Mouse (Mus musculus) sigmoid colon, adult 10 weeks (tissue): Measurements from ENCODE around the gene Pld3. TPM values are rescaled to one million over a fixed set of nuclear protein-coding genes. Genes with fewer than 3 reads are reported as not detected.

Experiments used
- polyA plus RNA-seq: library from polyadenylated mRNA; stranded (reverse); fragments of 350-450 nt; fragmentation: Illumina TruSeq; extraction: RNeasy Lipid Tissue Mini Kit (QIAGEN cat#74804); gene quantifications from one replicate; pipeline ENCODE4 v1.2.3, GENCODE M21; 2014; ENCODE audit warnings: low read depth, low replicate concordance

Gene Pld3
- polyA plus RNA-seq, result not detected

DNA sequence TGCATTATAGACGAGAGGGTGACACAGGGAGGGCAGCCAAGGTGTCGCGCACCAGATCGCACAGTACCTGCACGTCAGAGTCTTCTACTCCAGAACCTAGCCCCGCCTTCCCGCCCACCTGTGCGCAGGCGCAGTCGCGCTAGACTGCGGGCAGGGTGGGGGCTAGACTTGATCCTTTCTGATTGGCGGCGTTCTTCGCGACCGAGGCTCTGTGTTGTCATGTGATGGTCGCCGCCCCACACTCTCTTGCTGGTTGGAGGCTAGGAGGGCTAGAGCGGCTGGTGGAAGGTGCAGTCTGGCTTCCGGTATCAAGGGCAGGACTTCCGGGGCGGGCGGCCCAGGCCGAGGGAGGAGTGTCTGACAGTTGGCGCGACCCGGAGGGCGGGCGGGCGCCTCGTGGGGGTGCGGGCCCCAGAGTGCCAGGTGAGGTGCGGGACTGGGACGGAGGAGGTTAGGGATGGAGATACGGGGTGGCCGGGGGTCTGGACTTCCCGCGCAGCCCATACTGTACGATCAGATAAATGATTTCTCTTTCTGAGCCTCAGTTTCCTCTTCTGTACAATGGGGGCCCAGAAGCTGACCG, at the start of gene Pld3, which contains the start of gene 2310022A10Rik:
Pld3 (minus strand) TSS at position 288 of the 583 bp plus-strand sequence.
2310022A10Rik (plus strand) TSS at position 303 of the 583 bp plus-strand sequence.

DNA sequence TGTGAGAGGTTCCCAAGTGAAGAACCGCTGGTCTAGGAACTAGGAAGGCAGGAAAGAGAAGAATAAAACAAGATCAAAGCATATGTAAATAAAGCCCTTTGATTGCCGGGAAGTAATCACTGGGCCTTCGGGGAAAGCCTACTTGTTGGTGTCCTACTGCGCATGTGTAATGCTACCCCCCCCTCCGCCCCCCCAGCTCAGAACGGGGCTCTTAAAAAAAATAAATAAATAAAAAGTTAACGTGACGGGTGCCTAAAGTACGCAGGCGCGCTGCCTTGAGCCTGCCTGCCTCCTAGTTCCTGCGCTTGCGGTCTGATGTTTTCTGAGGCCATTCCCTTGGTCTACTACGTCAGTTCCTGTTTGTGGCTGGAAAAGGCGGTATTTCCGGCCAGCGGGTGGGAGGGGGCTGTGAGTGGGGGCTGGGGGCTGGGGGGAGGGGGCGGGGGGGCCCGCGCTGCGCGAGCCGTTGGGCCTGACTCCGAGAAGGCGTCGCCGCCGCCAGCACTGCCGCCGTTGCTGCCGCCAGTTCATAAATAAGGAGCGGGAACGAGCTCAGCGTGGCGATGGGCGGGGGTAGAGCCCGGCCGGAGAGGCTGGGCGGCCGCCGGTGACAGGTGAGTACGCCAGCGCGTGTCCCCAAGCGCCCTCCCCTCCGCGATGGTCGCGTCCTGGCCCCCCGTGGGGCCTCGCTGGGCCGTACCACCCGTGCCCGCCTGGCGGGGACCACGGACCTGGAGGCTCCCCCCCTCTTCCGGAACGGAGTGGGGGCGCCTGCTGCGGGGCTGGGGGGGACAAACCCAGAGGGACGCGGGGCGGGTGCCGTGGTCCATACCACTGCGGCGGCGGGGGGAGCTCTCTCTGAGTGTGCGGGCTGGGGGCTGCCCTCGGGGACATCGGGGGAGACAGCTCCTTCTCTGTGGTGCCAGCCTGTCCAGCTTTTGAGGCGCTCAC, 38.5 kb upstream of the Pld3 start, which contains the start of gene Akt2:
Akt2 (plus strand) TSS at position 287 of the 951 bp plus-strand sequence.

DNA sequence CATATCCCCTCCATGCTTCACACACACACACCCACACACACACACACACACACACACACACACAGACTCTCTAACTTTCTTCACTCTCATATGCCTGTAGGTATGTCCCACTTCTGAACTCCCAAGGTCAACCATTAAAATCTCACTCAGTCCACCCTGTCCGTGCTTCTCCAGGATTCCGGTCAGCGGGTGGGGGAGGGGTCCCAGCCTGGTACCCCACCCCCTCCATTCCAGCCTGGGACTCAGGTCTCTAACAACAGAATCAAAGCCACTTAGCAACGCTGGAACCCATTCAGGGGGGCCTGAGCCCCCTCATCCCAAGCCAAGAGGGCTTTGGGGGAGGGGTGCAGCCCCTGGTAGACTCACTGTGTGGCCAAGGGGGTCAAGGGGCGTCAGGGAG, 30.1 kb downstream of the Pld3 start, which contains the start of gene Hipk4:
Hipk4 (plus strand) TSS at position 301 of the 400 bp plus-strand sequence.

DNA sequence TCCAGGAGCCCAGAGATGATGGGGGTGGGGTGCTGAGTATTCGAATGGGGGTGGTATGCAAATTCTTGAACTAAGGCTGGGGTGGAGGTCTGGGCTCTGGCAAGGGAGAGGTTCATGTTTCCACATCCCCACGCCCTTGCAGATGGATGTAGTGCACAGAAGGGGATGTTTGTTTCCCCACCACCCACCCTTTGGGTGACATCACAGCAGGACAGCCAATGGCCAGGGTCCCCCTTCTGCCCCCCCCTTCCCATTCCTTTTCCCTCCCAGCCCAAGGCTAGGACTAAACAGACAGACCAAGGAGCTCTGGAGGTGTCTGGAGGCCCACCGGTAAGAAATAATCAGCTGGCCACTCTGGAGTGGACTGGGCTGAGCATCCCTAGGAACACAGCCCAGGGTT, 54.0 kb downstream of the Pld3 start, which contains the start of gene Prx:
Prx (plus strand) TSS at position 289 of the 400 bp plus-strand sequence.

DNA sequence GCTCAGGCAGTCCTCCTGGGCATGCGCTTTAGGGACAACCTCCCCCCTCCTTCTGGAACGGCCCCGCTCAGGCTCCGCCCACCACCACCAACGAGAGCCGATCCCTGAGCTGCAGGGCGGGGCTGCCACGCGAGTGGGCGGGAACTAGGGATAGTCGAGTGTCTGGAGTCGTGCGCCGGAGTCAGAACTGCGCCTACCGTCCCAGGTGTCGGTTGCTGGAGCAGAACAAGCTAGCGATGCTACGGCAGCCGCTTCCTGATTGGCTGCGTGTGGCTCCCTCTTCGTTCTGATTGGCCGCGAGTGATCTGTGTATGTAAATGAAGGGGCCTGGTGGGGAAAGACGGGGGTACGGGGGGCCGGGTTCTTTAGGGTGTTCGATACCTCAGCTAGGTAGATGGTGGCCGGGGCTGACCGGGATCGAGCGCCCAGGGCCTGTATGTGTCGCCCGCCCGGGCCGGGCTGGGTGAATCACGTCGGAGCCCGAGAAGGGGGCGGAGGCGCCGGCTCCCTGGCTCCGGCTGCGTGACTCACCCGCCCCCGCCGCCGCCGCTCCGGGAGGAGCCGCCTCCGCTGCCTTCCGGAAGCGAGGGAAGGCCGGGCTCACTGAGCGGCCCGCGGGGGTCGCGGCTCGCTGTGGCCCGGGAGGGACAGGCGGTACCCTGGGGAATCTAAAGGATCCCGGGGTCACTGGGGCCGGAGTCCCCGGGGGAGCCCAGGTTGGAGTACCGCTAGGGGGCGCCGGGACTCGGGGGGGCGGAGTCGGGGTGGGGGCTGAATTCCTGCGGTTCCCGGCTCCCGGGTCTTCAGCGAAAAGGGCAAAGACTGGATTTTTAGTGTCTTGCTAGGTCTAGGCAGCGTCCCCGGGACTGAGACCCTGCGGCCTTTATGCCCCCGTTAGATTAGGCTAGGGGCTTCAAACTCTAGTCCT, 66.0 kb downstream of the Pld3 start, which contains the start of gene Sertad1:
Sertad1 (plus strand) TSS at position 141 of the 928 bp plus-strand sequence.

Other genes starting within 250 kb of the Pld3 start
- gene Ltbp4, start 215.5 kb downstream of the Pld3 start, polyA plus RNA-seq, result 2.3 TPM
- gene Shkbp1, start 197.2 kb downstream of the Pld3 start, polyA plus RNA-seq, result 2.5 TPM
- not detected for gene Gm20479, start 195.8 kb downstream of the Pld3 start, polyA plus RNA-seq
- gene Sptbn4, start 105.5 kb downstream of the Pld3 start, polyA plus RNA-seq, result not detected
- gene Blvrb, start 105.2 kb downstream of the Pld3 start, polyA plus RNA-seq, result 1.6 TPM
- 2.6 TPM for gene Sertad3, start 79.5 kb downstream of the Pld3 start, polyA plus RNA-seq
- gene Sertad1, start 66.3 kb downstream of the Pld3 start, polyA plus RNA-seq, result 1.1 TPM
- 0.16 TPM for gene Prx, start 53.9 kb downstream of the Pld3 start, polyA plus RNA-seq
- 0.38 TPM for gene Hipk4, start 30.0 kb downstream of the Pld3 start, polyA plus RNA-seq
- 2.4 TPM for gene 2310022A10Rik, start within 50 bp of the Pld3 start, polyA plus RNA-seq
- gene Akt2, start 38.3 kb upstream of the Pld3 start, polyA plus RNA-seq, result 4.0 TPM
- not detected for gene Ttc9b, start 100.7 kb upstream of the Pld3 start, polyA plus RNA-seq
- 0.54 TPM for gene Map3k10, start 121.4 kb upstream of the Pld3 start, polyA plus RNA-seq
- gene Zfp607b, start 136.1 kb upstream of the Pld3 start, polyA plus RNA-seq, result 2.1 TPM
- gene Zfp60, start 178.2 kb upstream of the Pld3 start, polyA plus RNA-seq, result 26.7 TPM